In genomic region chr2:81143600-81143999, GRCm38 (mm10) we compare ENCODE assay signal across 15 mouse cellular contexts.
A peak's percentile ranks its signal among the peaks of the same experiment; 100 is the strongest.
DNase-seq lines count a peak whose midpoint lies in the region; ATAC-seq and TF ChIP-seq lines count a peak whose summit lies in the region.
"Had no signal": no experiment of that assay in that cellular context is flagged by ENCODE, and none has a peak within 500 bp of the region (broad histone marks: within the 10 kb centered on the region; RNA-seq: fewer than 3 reads in every experiment).

No protein-coding gene starts in this region.

- no peaks in the 10 kb centered on the region for H3K4me1 ChIP-seq in hindbrain, embryonic 11.5 days (replicated peaks; ENCODE audit: control insufficient read depth, insufficient read depth, low read length)
- H3K4me1 ChIP-seq in limb, embryonic 14.5 days (ENCODE audit: control insufficient read depth, insufficient read depth, low read length) = peaks cover 6% of the 10 kb centered on the region
- H3K4me1 ChIP-seq: forebrain, embryonic 13.5 days had no signal

- no peak overlapping the region for H3K4me3 ChIP-seq in hindbrain, embryonic 11.5 days (ENCODE audit: low read depth, low read length)
- no peak overlapping the region for H3K4me3 ChIP-seq in limb, embryonic 14.5 days (replicated peaks; ENCODE audit: low read length)
- H3K4me3 ChIP-seq: forebrain, embryonic 13.5 days; myocyte had no signal

- TF ChIP-seq POLR2A in limb, embryonic 14.5 days (IDR thresholded peaks at IDR 0.05; ENCODE audit: borderline replicate concordance, extremely low read depth, insufficient read depth, insufficient read length) = no peak

- no peaks in the 10 kb centered on the region for H3K36me3 ChIP-seq in hindbrain, embryonic 11.5 days (ENCODE audit: control insufficient read depth, insufficient read depth, low read length)
- no peaks in the 10 kb centered on the region for H3K36me3 ChIP-seq in limb, embryonic 14.5 days (ENCODE audit: control insufficient read depth, insufficient read depth, low read length)
- H3K36me3 ChIP-seq: G1E had no signal

- H3K27ac ChIP-seq in hindbrain, embryonic 11.5 days (ENCODE audit: low read depth, low read length) = no peak overlapping the region
- H3K27ac ChIP-seq in limb, embryonic 14.5 days (replicated peaks; ENCODE audit: low read depth, low read length) = no peak overlapping the region
- H3K27ac ChIP-seq: forebrain, embryonic 13.5 days had no signal

- H3K27me3 ChIP-seq in hindbrain, embryonic 11.5 days (ENCODE audit: control insufficient read depth, insufficient read depth, low read length) = no peaks in the 10 kb centered on the region
- H3K27me3 ChIP-seq in limb, embryonic 14.5 days (ENCODE audit: control insufficient read depth, insufficient read depth, low read length) = no peaks in the 10 kb centered on the region
- H3K27me3 ChIP-seq: forebrain, embryonic 13.5 days had no signal

- DNase-seq in embryo, embryonic 10 days (ENCODE audit: low spot score) = peak; percentile 53
- no peak for DNase-seq in embryo, embryonic 9.5 days (ENCODE audit: extremely low spot score)
- peak; percentile 4 for DNase-seq in left cerebral cortex, postnatal 4 days
- DNase-seq in left cerebral cortex, adult 11 months (ENCODE audit: low spot score) = no peak
- peak; percentile 8 for DNase-seq in hindbrain, embryonic 11.5 days (ENCODE audit: low spot score)
- DNase-seq in limb, embryonic 14.5 days (ENCODE audit: low spot score) = peak; percentile 81
- DNase-seq in testis, postnatal 10 days (ENCODE audit: low spot score) = no peak
- DNase-seq in heart, adult 11 months = no peak
- DNase-seq: cerebellum, postnatal 36 days; lung, postnatal 4 days; thymus, postnatal 25 days had no signal

- no peak overlapping the region for H3K4me2 ChIP-seq in hindbrain, embryonic 11.5 days (replicated peaks; ENCODE audit: low read depth, low read length)
- H3K4me2 ChIP-seq in limb, embryonic 14.5 days (replicated peaks; ENCODE audit: low read depth, low read length, severe bottlenecking) = no peak overlapping the region
- H3K4me2 ChIP-seq: forebrain, embryonic 13.5 days had no signal

- peak; percentile 33; the same call in 1 of the 2 replicates for ATAC-seq in hindbrain, embryonic 11.5 days (ENCODE audit: low FRiP score)
- peak; percentile 82 for ATAC-seq in limb, embryonic 14.5 days (ENCODE audit: low FRiP score, low read depth)
- ATAC-seq: activated CD4-positive, CD25-positive, alpha-beta regulatory T cell, adult 4 months; forebrain, embryonic 13.5 days had no signal

- intact Hi-C loops in left cerebral cortex, postnatal 4 days (cut with DNase I) = no loop called here

- H3K9ac ChIP-seq in hindbrain, embryonic 11.5 days (ENCODE audit: low read depth, low read length) = no peak overlapping the region
- no peak overlapping the region for H3K9ac ChIP-seq in limb, embryonic 14.5 days (ENCODE audit: low read depth, low read length, severe bottlenecking)
- H3K9ac ChIP-seq: forebrain, embryonic 13.5 days had no signal

- 48% methylated on average over 4 of the region's 4 CpGs for WGBS in hindbrain, embryonic 11.5 days
- WGBS in limb, embryonic 14.5 days = 9% methylated on average over 4 of the region's 4 CpGs

- no peaks in the 10 kb centered on the region for H3K9me3 ChIP-seq in hindbrain, embryonic 11.5 days (ENCODE audit: control insufficient read depth, low read length)
- H3K9me3 ChIP-seq in limb, embryonic 14.5 days (ENCODE audit: control insufficient read depth, low read length) = no peaks in the 10 kb centered on the region
- H3K9me3 ChIP-seq: forebrain, embryonic 13.5 days had no signal

Comparison
In these comparisons a context has a peak if more than half of its experiments do, and no peak if none do; other contexts are left out.
1. DNase-seq: peak in embryo, embryonic 10 days (single experiment), left cerebral cortex, postnatal 4 days (single experiment), hindbrain, embryonic 11.5 days (single experiment) and limb, embryonic 14.5 days (single experiment); none in embryo, embryonic 9.5 days (single experiment), left cerebral cortex, adult 11 months (single experiment), testis, postnatal 10 days (single experiment) and heart, adult 11 months (single experiment).